Mouse (Mus musculus): ENCODE data around the gene Smarcad1.

DNA sequence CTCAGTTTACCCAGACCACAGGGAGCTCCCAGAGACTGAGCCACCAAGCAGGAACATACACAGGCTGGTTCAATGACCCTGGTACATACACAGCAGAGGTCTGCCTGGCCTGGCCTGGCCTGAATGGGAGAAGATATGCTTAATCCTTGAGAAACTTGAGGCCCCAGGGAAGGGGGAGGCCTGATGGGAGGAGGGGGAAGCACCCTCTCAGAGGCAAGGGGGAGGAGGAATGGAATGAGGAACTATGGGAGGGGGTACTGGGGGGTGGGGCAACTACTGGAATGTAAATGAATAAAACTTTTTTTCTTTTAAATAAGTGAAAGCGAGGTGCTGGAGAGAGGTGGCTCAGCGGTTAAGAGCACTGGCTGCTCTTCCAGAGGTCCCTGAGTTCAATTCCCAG is 30.2 kb upstream of the Smarcad1 start:
- TF ChIP-seq CTCF (IDR thresholded peaks at IDR 0.05; ENCODE audit: insufficient read depth, low read depth, low read length): no peak
- TF ChIP-seq POLR2A (IDR thresholded peaks at IDR 0.05; ENCODE audit: insufficient read depth, low read depth, low read length): no peak
